Mouse (Mus musculus) hindbrain, embryonic 14.5 days (tissue): ENCODE data around the gene Fam217b. TPM values are rescaled to one million over a fixed set of nuclear protein-coding genes. Genes with fewer than 3 reads are reported as not detected.

Source experiments
- ATAC-seq: fragments of 200-750 bp; cut with Nextera tagmentation; 2 replicates; pipeline ENCODE4 v1.8.0; 2017; ENCODE audit warnings: moderate number of reproducible peaks, mild to moderate bottlenecking, moderate TSS enrichment, moderate library complexity; ENCODE audit not compliant: low FRiP score
- DNase-seq: peaks from one replicate; pipeline ENCODE4 v3.0.0-alpha.2; 2015; ENCODE audit warnings: low spot score
- H3K27ac ChIP-seq: fragments of 300-500 bp; sonication (generic); 2 replicates; pipeline ENCODE4 v1.5.1; 2014; ENCODE audit warnings: mild to moderate bottlenecking, moderate library complexity
- H3K27me3 ChIP-seq: fragments of 300-500 bp; sonication (generic); 2 replicates; pipeline ENCODE4 v1.6.1; 2014; ENCODE audit warnings: mild to moderate bottlenecking, low read length, mixed read lengths; ENCODE audit not compliant: control insufficient read depth, insufficient read depth
- H3K36me3 ChIP-seq: fragments of 300-500 bp; sonication (generic); replicated peaks from 2 replicates; pipeline ENCODE4 v1.6.1; 2014; ENCODE audit not compliant: control insufficient read depth, insufficient read depth
- H3K4me1 ChIP-seq: fragments of 300-500 bp; sonication (generic); replicated peaks from 2 replicates; pipeline ENCODE4 v1.6.1; 2014; ENCODE audit warnings: antibody characterized with exemption, low read length, mixed read lengths; ENCODE audit not compliant: control insufficient read depth, insufficient read depth
- H3K4me2 ChIP-seq: fragments of 300-500 bp; sonication (generic); replicated peaks from 2 replicates; pipeline ENCODE4 v1.6.1; 2014; ENCODE audit warnings: mild to moderate bottlenecking, moderate library complexity
- H3K4me3 ChIP-seq: fragments of 300-500 bp; sonication (generic); replicated peaks from 2 replicates; pipeline ENCODE4 v1.5.1; 2014; ENCODE audit warnings: mild to moderate bottlenecking, low read length
- H3K9ac ChIP-seq: fragments of 300-500 bp; sonication (generic); 2 replicates; pipeline ENCODE4 v1.6.1; 2014
- H3K9me3 ChIP-seq: fragments of 300-500 bp; sonication (generic); 2 replicates; pipeline ENCODE4 v1.6.1; 2016; ENCODE audit warnings: low read length; ENCODE audit not compliant: control insufficient read depth
- WGBS: fragments of 180-500 bp; shearing (Covaris S2); extraction: QIAGEN DNeasy Blood & Tissue Kit; methylation state at CpG from one replicate; pipeline ENCODE4 v1.1.7; 2014; 5-methylcytosine and 5-hydroxymethylcytosine counted together
- polyA plus RNA-seq: library from polyadenylated mRNA; unstranded; fragments of >200 nt; fragmentation: Nextera tagmentation; extraction: Ambion mirVana; gene quantifications from 2 replicates; pipeline ENCODE4 v1.2.1, GENCODE M21; 2014

Fam217b gene
- polyA plus RNA-seq, 1 experiment from 2014 or later: 15.1 TPM

DNA sequence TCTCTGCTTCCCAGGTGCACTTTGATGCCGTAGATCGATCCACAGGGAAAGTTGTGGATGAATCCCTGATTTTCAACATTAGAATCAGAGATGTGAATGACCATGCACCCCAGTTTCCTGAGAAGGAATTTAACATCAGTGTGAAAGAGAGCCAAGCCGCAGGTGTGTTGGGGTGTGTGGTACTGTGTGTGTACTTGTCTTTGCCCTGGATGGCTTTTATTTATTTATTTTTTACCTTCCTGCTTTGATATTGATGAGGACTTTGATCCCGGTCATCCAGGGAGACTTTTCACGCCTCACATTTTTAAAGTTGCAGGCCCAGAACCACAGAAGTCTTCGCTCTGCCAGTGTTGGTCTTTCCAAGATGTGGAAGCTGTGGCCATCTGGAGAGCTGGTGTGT, 43.1 kb downstream of the Fam217b start:
- H3K36me3 ChIP-seq: no peaks in the 10 kb centered on the region
- no peaks in the 10 kb centered on the region for H3K27me3 ChIP-seq
- ATAC-seq (no peak), DNase-seq (no peak)
- H3K4me1 ChIP-seq: 0 out of 2 replicates have a peak, but pooled peaks cover 4% of the 10 kb centered on the region
- no peak overlapping the region for H3K4me3 ChIP-seq
- no peak overlapping the region for H3K9ac ChIP-seq
- no peak overlapping the region for H3K27ac ChIP-seq
- H3K9me3 ChIP-seq: no peaks in the 10 kb centered on the region
- H3K4me2 ChIP-seq: no peak overlapping the region
- WGBS: 91% methylated on average over 6 of the region's 6 CpGs

DNA sequence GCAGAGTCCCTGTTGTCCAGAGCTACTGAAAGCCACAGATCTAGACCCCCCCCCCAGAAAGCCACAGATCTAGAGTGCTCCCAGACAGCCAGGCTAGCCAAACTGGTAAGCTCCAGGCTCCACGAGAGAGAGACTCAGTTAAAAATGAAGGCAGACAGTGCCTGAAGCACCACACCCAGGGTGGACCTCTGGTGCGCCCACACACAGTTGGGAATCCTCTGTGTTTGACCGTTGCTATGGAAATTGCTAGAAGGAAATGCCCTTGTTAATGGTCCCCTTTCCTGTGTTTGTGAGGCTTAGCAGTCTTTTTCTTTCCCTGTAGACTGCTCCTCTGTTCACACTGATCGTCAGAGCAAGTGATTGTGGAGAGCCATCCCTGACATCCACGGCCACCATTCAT, 46.0 kb downstream of the Fam217b start:
- H3K4me3 ChIP-seq: no peak overlapping the region
- no peaks in the 10 kb centered on the region for H3K9me3 ChIP-seq
- DNase-seq: no peak
- H3K27me3 ChIP-seq: no peaks in the 10 kb centered on the region
- H3K9ac ChIP-seq: no peak overlapping the region
- no peak for ATAC-seq
- no peaks in the 10 kb centered on the region for H3K36me3 ChIP-seq
- H3K27ac ChIP-seq: no peak overlapping the region
- no peak overlapping the region for H3K4me2 ChIP-seq
- no peaks in the 10 kb centered on the region for H3K4me1 ChIP-seq
- WGBS: 62% methylated on average over 5 of the region's 5 CpGs

DNA sequence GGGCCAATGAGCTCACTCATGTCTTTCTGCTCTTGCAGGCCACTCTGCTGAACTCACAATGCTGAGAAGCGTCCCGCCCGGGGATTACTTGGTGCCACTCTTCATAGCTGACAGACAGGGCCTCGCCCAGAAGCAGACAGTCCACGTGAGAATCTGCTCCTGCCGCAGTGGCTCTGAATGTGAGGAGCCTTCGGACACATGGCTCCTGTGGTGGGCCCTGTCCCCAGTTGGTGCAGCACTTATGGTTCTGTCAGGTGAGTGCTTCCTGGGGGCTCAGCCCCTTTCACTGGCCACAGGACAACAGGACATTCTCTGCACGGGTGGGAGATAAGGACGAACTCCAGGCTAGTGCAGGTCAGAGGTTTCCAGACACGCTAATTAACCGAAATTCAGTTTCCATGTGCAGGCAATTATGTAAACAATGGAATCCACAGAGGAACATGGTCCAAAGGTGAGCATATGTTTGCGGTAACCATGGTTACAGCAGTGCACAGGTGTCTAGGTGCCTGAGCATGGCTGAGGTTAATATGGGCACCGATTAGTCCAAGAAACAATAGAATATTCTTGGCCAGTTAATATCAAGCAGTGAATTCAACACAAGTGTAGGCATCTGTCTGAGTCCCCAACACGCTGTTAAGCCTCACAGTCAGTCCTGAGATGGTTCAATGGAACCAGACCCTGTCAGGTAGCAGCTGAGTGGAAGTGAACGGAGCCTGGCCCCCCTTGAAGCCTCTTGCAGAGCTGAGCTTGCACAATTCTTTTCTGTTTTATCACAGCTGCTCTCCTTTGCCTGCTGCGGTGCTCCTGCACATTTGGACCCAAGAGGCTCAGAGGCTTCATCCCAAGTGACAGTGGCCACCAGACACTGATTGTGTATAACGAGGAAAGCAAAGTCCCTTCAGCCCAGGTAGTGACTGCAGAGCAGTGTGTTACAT, 57.5 kb downstream of the Fam217b start:
- Histone ChIP-seq H3K27ac (no peak overlapping the region), H3K9me3 (no peaks in the 10 kb centered on the region), H3K36me3 (no peaks in the 10 kb centered on the region), H3K4me2 (no peak overlapping the region), H3K9ac (no peak overlapping the region), H3K27me3 (no peaks in the 10 kb centered on the region), H3K4me1 (peaks cover 8% of the 10 kb centered on the region; the same call in 1 of the 2 replicates), H3K4me3 (no peak overlapping the region)
- DNase-seq: no peak
- 74% methylated on average over 17 of the region's 17 CpGs for WGBS
- no peak for ATAC-seq

DNA sequence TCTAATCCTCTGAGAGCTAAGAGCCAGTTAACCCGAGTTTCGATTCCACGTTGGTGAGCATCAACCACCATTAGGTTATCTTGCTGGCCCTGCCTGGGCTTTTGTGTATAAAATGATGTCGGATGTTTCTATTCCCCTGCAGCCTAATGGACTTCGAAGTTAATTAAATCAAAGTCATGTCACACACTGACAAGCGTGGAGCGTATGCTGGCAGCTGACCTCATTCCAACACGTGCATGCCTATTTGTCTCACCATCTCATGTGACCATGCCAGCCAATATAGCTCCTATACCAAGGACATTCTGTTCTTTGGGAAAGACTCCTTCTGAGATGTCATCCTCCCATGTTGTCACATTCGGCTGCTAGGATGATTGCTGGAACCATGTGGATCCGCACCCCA, 59.6 kb downstream of the Fam217b start:
- peaks cover 8% of the 10 kb centered on the region; the same call in 1 of the 2 replicates for H3K4me1 ChIP-seq
- H3K4me3 ChIP-seq: no peak overlapping the region
- no peaks in the 10 kb centered on the region for H3K9me3 ChIP-seq
- no peak overlapping the region for H3K9ac ChIP-seq
- H3K4me2 ChIP-seq: no peak overlapping the region
- WGBS: 65% methylated on average over 10 of the region's 10 CpGs
- H3K27ac ChIP-seq: no peak overlapping the region
- H3K27me3 ChIP-seq: no peaks in the 10 kb centered on the region
- H3K36me3 ChIP-seq: no peaks in the 10 kb centered on the region
- ATAC-seq: no peak
- no peak for DNase-seq

Other genes with a start within 250 kb of the Fam217b start
- 0.31 and 0.41 TPM in 2 replicates for gene Sycp2, start 6.8 kb upstream of the Fam217b start, polyA plus RNA-seq
- 5.0 and 7.0 TPM in 2 replicates for gene Ppp1r3d, start 52 bp upstream of the Fam217b start, polyA plus RNA-seq
- 0.16 and 0.21 TPM in 2 replicates for gene Cdh26, start 16.0 kb downstream of the Fam217b start, polyA plus RNA-seq